Mouse (Mus musculus) forebrain, embryonic 11.5 days (tissue): Measurements from ENCODE around the gene Rbm4. TPM values are rescaled to one million over a fixed set of nuclear protein-coding genes. Genes with fewer than 3 reads are reported as not detected.

Experiments
- ATAC-seq: fragments of 200-750 bp; cut with Nextera tagmentation; replicated peaks from 2 replicates; pipeline ENCODE4 v1.8.0; 2017; ENCODE audit warnings: moderate TSS enrichment; ENCODE audit not compliant: low FRiP score
- DNase-seq: peaks from one replicate; pipeline ENCODE4 v3.0.0-alpha.2; 2017; ENCODE audit warnings: low spot score
- H3K27ac ChIP-seq: fragments of 300-500 bp; sonication (generic); 2 replicates; pipeline ENCODE4 v1.5.1; 2014; ENCODE audit warnings: low read depth, low read length
- H3K27me3 ChIP-seq: fragments of 300-500 bp; sonication (generic); 2 replicates; pipeline ENCODE4 v1.6.1; 2014; ENCODE audit warnings: mild to moderate bottlenecking, low read length, mixed read lengths; ENCODE audit not compliant: control insufficient read depth, insufficient read depth
- H3K36me3 ChIP-seq: fragments of 300-500 bp; sonication (generic); 2 replicates; pipeline ENCODE4 v1.6.1; 2014; ENCODE audit warnings: mild to moderate bottlenecking, low read length, moderate library complexity, mixed read lengths; ENCODE audit not compliant: control insufficient read depth, insufficient read depth
- H3K4me1 ChIP-seq: fragments of 300-500 bp; sonication (generic); replicated peaks from 2 replicates; pipeline ENCODE4 v1.6.1; 2014; ENCODE audit warnings: low read length, mixed read lengths; ENCODE audit not compliant: control insufficient read depth, insufficient read depth
- H3K4me2 ChIP-seq: fragments of 300-500 bp; sonication (generic); 2 replicates; pipeline ENCODE4 v1.6.1; 2014; ENCODE audit warnings: low read depth, mild to moderate bottlenecking, low read length, moderate library complexity, mixed read lengths; ENCODE audit not compliant: severe bottlenecking
- H3K4me3 ChIP-seq: fragments of 300-500 bp; sonication (generic); 2 replicates; pipeline ENCODE4 v1.5.1; 2014; ENCODE audit warnings: low read depth, low read length
- H3K9ac ChIP-seq: fragments of 300-500 bp; sonication (generic); 2 replicates; pipeline ENCODE4 v1.6.1; 2014; ENCODE audit warnings: low read length
- H3K9me3 ChIP-seq: fragments of 300-500 bp; sonication (generic); 2 replicates; pipeline ENCODE4 v1.6.1; 2016; ENCODE audit warnings: low read length, mixed read lengths; ENCODE audit not compliant: control insufficient read depth
- WGBS: fragments of 180-500 bp; shearing (Covaris S2); extraction: QIAGEN DNeasy Blood & Tissue Kit; methylation state at CpG from one replicate; pipeline ENCODE4 v1.1.7; 2014; 5-methylcytosine and 5-hydroxymethylcytosine counted together
- polyA plus RNA-seq: library from polyadenylated mRNA; unstranded; fragments of >200 nt; fragmentation: Nextera tagmentation; extraction: Ambion mirVana; gene quantifications from 2 replicates; pipeline ENCODE4 v1.2.1, GENCODE M21; 2014

The Rbm4 gene
- polyA plus RNA-seq: 100 and 110 TPM in 2 replicates

DNA sequence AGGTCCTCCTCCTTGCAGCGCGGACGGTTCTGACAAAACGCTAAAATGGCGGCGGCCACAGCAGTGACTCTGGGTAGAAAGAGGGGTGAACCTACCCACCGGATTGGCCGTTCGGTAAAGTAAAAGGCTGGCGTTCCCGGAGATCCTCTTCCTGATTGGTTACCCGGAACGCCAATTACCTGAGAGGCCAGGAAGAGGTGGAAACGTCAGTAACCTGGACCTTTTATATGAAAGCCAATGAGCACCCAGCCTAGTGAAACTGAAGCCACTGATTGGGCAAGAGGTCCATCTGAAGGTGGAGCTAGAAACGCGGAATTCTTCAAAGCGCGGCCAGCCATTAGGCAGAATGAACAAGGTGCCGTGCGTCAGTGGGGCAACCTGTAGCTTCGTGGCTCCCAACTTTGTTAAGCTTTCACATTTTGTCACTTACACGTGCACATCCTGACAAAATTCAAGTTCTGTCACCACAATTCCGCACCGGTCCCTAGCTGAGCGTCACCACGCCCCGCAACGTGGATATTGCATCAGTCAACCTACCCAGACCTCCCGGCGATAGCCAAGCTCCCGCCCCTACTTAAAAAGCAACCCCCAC, at the start of gene Rbm4:
Gene Rbm4, minus strand, starts transcription at position 71 of the 592 bp plus-strand sequence.
- Histone ChIP-seq H3K4me3 (peak within 1 kb of the TSS; percentile 60), H3K27me3 (no peaks in the 10 kb centered on the region), H3K27ac (peak within 1 kb of the TSS; percentile 26; the same call in 1 of the 2 replicates), H3K4me2 (peak within 1 kb of the TSS; percentile 76), H3K9ac (peak within 1 kb of the TSS; percentile 81), H3K36me3 (no peaks in the 10 kb centered on the region; the same call in 1 of the 2 replicates), H3K4me1 (no peaks in the 10 kb centered on the region; the same call in 1 of the 2 replicates), H3K9me3 (no peaks in the 10 kb centered on the region)
- under 1% methylated on average over 31 of the region's 31 CpGs for WGBS
- ATAC-seq (peak; percentile 98), DNase-seq (peak; percentile 95)

DNA sequence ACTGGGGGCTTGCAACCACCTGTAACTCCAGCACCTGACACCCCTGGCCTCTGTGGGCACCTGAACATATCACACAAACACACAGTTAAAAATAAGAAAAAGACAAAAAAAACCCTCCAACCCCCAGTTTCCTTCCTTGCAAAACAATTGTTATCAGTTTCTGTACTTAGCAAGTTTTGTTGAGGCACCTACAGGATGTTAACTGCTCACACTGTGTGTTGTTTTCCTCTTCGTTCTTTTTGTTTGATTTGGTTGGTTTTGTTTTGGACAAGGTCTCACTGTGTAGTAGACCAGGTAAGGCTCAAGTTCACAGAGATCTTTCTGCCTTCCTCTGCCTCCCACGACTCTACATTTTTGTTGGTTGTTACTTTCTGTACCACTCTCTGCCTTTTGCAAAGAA, 48.9 kb upstream of the Rbm4 start:
- H3K27me3 ChIP-seq: peaks cover 16% of the 10 kb centered on the region
- ATAC-seq (no peak), DNase-seq (no peak)
- no peak overlapping the region for H3K4me3 ChIP-seq
- H3K9me3 ChIP-seq: no peaks in the 10 kb centered on the region
- WGBS: 74% methylated on average over 2 of the region's 2 CpGs
- H3K4me1 ChIP-seq: peaks cover 6% of the 10 kb centered on the region
- no peaks in the 10 kb centered on the region; the same call in 1 of the 2 replicates for H3K36me3 ChIP-seq
- H3K9ac ChIP-seq: no peak overlapping the region
- H3K27ac ChIP-seq: no peak overlapping the region
- H3K4me2 ChIP-seq: no peak overlapping the region

DNA sequence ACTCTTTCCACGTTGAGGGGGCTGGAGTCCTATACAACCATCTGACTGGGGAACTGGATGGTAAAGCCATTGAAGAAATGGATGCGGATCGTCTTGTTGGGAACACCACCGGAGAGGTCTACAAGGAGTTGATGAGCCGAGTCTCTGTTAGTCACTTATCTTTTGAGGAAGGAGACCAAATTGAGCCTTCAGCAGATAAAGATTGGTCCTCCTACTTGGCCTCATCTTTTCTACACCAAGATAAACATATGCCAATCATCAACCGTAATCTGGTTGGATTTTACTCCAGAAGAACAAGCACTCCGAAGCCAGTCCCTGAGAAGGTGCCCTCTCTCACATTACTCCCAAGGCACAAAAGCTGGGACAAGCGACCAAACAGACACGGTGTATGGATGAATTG, 47.1 kb upstream of the Rbm4 start:
- H3K4me2 ChIP-seq: no peak overlapping the region
- no peaks in the 10 kb centered on the region for H3K9me3 ChIP-seq
- no peak overlapping the region for H3K9ac ChIP-seq
- no peak overlapping the region for H3K4me3 ChIP-seq
- no peaks in the 10 kb centered on the region; the same call in 1 of the 2 replicates for H3K36me3 ChIP-seq
- H3K27me3 ChIP-seq: peaks cover 16% of the 10 kb centered on the region
- ATAC-seq (no peak), DNase-seq (no peak)
- no peak overlapping the region for H3K27ac ChIP-seq
- WGBS: 83% methylated on average over 9 of the region's 9 CpGs
- peaks cover 6% of the 10 kb centered on the region for H3K4me1 ChIP-seq

DNA sequence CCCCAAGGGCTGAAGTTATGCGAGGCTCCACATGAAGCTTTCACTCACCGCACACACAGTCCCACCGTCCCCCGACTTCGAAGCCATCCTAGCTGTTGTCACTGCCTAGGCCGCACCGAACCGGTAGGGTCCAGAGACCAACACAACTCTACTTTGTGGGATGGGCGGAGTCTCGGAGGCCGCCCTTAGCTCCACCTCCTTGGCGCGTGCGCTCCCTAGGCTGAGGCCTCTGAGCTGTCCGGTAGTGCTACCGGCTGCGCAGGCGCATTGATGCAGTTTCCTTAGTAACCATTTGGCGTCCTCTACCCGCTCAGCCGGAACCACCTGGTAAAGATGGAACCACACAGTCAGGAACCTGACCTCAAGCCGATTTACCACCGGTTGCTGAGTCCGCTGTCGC, 45.4 kb upstream of the Rbm4 start, which contains the start of the genes Ccs and Ccdc87:
Gene Ccs, minus strand, starts transcription at position 184 of the 400 bp plus-strand sequence.
Gene Ccdc87, plus strand, starts transcription at position 218 of the 400 bp plus-strand sequence.
- WGBS: under 1% methylated on average over 25 of the region's 25 CpGs
- peak within 1 kb of the TSS; percentile 98 for H3K4me2 ChIP-seq
- H3K9me3 ChIP-seq: no peaks in the 10 kb centered on the region
- H3K36me3 ChIP-seq: no peaks in the 10 kb centered on the region; the same call in 1 of the 2 replicates
- peak; percentile 96 for DNase-seq
- peak within 1 kb of the TSS; percentile 75 for H3K9ac ChIP-seq
- peak; percentile 97 for ATAC-seq
- H3K4me3 ChIP-seq: peak within 1 kb of the TSS; percentile 55
- peaks cover 16% of the 10 kb centered on the region for H3K27me3 ChIP-seq
- peaks cover 6% of the 10 kb centered on the region for H3K4me1 ChIP-seq
- no peak within 1 kb of the TSS for H3K27ac ChIP-seq

DNA sequence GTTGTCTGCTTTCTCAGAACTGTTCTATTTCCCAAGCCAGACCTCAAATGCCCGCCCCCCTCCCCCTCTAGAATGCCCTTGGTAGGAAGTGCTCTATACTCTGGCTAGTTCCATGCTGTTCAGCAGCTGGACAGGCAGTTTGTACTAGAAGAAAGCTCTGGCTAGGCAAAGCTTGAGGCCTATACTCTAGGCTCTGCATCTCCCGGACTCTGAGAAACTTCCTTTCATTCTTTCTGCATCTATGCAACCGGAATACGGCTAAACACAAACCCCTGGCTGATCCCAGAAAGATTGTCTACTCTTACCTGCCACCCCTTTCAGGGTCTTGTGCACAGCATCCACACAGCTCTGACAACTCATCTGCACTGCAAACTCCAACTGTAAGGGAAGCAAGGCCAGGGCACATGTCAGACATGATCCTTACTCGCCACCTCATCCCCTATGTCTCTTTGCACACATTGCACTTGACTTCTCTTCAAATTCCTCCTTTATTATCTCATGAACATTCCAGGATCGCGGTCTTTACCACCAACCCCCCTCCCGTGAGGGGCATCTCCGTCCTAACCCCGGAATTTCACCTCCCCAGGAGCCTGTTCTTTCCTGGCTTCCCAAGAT, 44.9 kb upstream of the Rbm4 start:
- DNase-seq: no peak
- Histone ChIP-seq H3K27ac (no peak overlapping the region), H3K36me3 (no peaks in the 10 kb centered on the region; the same call in 1 of the 2 replicates), H3K9me3 (no peaks in the 10 kb centered on the region), H3K4me1 (peaks cover 6% of the 10 kb centered on the region), H3K27me3 (peaks cover 16% of the 10 kb centered on the region), H3K4me3 (peak overlapping the region; percentile 55), H3K9ac (peak overlapping the region; percentile 75), H3K4me2 (peak overlapping the region; percentile 98)
- WGBS: 37% methylated on average over 10 of the region's 10 CpGs
- ATAC-seq: peak; percentile 10; the same call in 1 of the 2 replicates

DNA sequence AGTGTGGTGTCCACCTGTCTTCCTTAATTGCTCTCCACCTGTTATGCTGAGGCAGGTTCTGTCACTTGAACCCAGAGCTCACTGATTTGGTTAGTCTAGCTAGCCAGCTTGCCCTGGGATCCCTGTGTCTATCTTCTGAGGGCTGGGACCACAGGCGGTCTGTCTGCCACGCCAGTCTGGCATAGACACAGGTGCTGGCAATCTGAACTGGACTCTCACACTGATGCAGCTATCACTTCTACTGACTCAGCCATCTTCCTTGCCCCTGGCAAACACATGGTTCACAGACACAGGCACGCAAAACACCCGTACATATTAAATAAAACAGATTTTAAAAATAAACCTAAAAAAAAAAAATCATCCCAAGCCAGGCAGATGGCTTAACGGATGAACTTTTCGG, 43.3 kb upstream of the Rbm4 start:
- ATAC-seq (no peak), DNase-seq (no peak)
- no peak overlapping the region for H3K4me3 ChIP-seq
- H3K27me3 ChIP-seq: peaks cover 16% of the 10 kb centered on the region
- H3K4me2 ChIP-seq: no peak overlapping the region
- no peaks in the 10 kb centered on the region for H3K9me3 ChIP-seq
- H3K36me3 ChIP-seq: no peaks in the 10 kb centered on the region; the same call in 1 of the 2 replicates
- no peak overlapping the region for H3K27ac ChIP-seq
- WGBS: 96% methylated on average over 6 of the region's 6 CpGs
- H3K9ac ChIP-seq: no peak overlapping the region
- peaks cover 8% of the 10 kb centered on the region for H3K4me1 ChIP-seq

DNA sequence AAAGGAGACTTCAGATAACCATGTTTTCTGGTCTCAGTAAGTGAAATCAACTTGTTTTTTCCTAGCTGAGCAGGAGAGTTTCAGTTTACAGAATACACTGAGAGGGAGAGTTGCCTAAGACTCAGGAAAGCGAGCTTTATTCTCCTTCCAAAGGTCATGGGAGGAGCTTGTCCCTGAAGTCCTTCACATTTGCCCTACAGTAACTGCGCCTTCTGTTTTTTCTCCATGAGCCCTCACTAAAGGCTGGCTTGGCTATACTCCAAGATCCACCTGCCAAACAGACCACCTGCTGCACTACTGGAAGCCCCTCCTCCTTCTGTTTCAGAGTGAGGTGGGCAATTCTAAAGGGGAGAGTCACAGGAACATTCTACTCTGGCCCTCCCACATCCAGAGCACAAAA, 42.4 kb upstream of the Rbm4 start:
- Histone ChIP-seq H3K9me3 (no peaks in the 10 kb centered on the region), H3K4me3 (no peak overlapping the region), H3K36me3 (no peaks in the 10 kb centered on the region; the same call in 1 of the 2 replicates), H3K27me3 (peaks cover 12% of the 10 kb centered on the region), H3K9ac (no peak overlapping the region), H3K4me1 (peaks cover 8% of the 10 kb centered on the region), H3K27ac (no peak overlapping the region), H3K4me2 (no peak overlapping the region)
- ATAC-seq (no peak), DNase-seq (no peak)
- 88% methylated on average over 2 of the region's 2 CpGs for WGBS

DNA sequence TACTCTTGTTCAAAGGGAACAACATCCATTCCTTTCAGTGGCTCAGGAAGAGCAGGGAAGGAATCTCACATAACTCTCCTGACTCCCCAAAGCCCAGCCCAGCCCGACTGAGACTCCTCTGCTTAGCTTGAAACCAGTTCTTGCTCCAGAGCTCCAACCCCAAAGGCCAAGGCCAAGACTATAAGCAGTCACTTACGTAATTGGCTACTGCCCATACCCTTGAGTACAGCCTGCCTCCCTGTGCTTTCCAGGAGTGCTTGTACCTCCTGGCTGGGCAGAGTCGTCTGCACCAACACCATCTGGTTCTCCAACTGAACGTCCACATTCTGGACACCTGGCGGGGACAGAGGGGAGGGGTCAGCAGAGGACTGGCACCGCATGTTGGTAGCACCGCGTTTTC, 40.3 kb upstream of the Rbm4 start:
- DNase-seq: no peak
- H3K27ac ChIP-seq: no peak overlapping the region
- ATAC-seq: no peak
- H3K4me3 ChIP-seq: no peak overlapping the region
- 90% methylated on average over 8 of the region's 8 CpGs for WGBS
- H3K4me1 ChIP-seq: peaks cover 2% of the 10 kb centered on the region; the same call in 1 of the 2 replicates
- no peaks in the 10 kb centered on the region for H3K9me3 ChIP-seq
- H3K9ac ChIP-seq: no peak overlapping the region
- H3K27me3 ChIP-seq: no peaks in the 10 kb centered on the region
- no peaks in the 10 kb centered on the region; the same call in 1 of the 2 replicates for H3K36me3 ChIP-seq
- H3K4me2 ChIP-seq: no peak overlapping the region
